Mouse (Mus musculus) gastrocnemius, adult 2 months (tissue): ENCODE measurements around the gene Galnt15. TPM values are rescaled to one million over a fixed set of nuclear protein-coding genes. Genes with fewer than 3 reads are reported as not detected.

Experiments
- DNase-seq: peaks from one replicate; pipeline ENCODE4 v3.0.0; 2022
- H3K27ac ChIP-seq: fragments of 200-600 bp; 2 replicates; pipeline ENCODE4 v1.8.1; 2022; ENCODE audit warnings: mild to moderate bottlenecking
- H3K4me3 ChIP-seq: fragments of 200-600 bp; 2 replicates; pipeline ENCODE4 v1.8.1; 2022; ENCODE audit warnings: mild to moderate bottlenecking, moderate library complexity
- CTCF ChIP-seq: fragments of 200-600 bp; IDR thresholded peaks from 2 replicates; pipeline ENCODE4 v1.8.1; 2022; ENCODE audit warnings: antibody characterized with exemption, mild to moderate bottlenecking, moderate library complexity
- intact Hi-C: fragments of 180-260 bp; cut with DNase I; formaldehyde crosslinking; loops from one replicate; pipeline ENCODE4 v1.15.1; 2025
- total RNA-seq, 2 experiments: library from RNA; stranded (reverse); gene quantifications; 2 replicates each; pipeline ENCODE4 v1.2.3; 2021

Gene Galnt15
- total RNA-seq, 2 experiments from 2014 or later, result 3.8 to 10.4 TPM

GRCm38 (mm10) chr14:32050171-32050570, 21.4 kb downstream of the Galnt15 start:
- intact Hi-C loops, result no loop called here

GRCm38 (mm10) chr14:32053895-32054294, 25.1 kb downstream of the Galnt15 start:
- DNase-seq, result no peak
- Histone ChIP-seq H3K27ac (no peak overlapping the region), H3K4me3 (no peak overlapping the region)
- TF ChIP-seq CTCF, result no peak
- intact Hi-C loops, result no loop called here

More at GRCm38 (mm10) chr14:32050171-32050570, 21.4 kb downstream of the Galnt15 start:
- TF ChIP-seq CTCF, result no peak
- no peak overlapping the region for H3K4me3 ChIP-seq
- no peak for DNase-seq
- H3K27ac ChIP-seq, result no peak overlapping the region

GRCm38 (mm10) chr14:32054788-32055187, 26.0 kb downstream of the Galnt15 start:
- intact Hi-C loops, result no loop called here
- DNase-seq, result no peak
- H3K27ac ChIP-seq, result no peak overlapping the region
- TF ChIP-seq CTCF, result no peak
- no peak overlapping the region for H3K4me3 ChIP-seq

DNA sequence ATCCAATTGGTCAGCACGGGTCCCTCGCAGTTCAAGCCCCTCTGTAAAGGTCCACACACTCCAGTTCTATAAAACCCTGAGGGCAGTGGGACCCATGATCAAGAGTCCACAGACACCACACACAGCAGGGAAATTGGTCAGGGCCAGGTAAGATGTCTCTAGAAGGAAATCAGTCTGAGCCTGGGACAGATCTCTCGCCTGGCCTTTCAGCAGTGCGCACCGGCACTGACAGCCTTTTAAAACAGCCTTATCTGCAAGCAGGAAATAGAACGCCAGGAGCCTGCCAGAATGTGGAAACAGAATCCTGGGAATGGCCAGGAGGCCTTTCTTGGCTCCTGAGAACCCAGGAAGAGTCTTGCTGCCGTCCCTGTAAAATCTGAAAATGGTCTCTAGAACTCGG, 27.0 kb downstream of the Galnt15 start:
- TF ChIP-seq CTCF, result no peak
- intact Hi-C loops, result no loop called here
- peak overlapping the region; percentile 12; the same call in 1 of the 2 replicates for H3K27ac ChIP-seq
- H3K4me3 ChIP-seq, result no peak overlapping the region
- no peak for DNase-seq

GRCm38 (mm10) chr14:32056675-32057074, 27.9 kb downstream of the Galnt15 start:
- no peak overlapping the region for H3K27ac ChIP-seq
- DNase-seq, result peak; percentile 40
- no peak overlapping the region for H3K4me3 ChIP-seq
- intact Hi-C loops, result no loop called here
- peak; percentile 63 for TF ChIP-seq CTCF

DNA sequence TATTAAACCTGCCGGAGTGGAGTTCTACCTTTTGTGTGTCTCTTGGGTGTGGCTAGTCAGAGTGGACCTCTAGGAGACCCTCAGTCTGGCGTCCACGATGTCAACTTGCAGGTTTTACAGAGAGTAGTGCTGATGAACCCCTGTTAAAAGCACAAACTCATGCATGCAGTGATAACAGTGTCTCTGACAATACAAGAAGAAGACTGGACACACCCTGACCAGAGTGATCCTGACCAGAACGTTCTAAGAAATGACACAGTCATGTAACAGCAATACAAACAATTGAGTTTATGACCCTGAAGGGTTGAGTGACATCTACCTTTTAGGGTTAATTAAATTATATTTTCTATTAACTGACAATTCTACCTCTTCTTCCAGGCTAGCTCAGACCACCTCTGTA, 28.9 kb downstream of the Galnt15 start:
- no peak for DNase-seq
- no peak overlapping the region for H3K27ac ChIP-seq
- TF ChIP-seq CTCF, result no peak
- intact Hi-C loops, result no loop called here
- no peak overlapping the region for H3K4me3 ChIP-seq

DNA sequence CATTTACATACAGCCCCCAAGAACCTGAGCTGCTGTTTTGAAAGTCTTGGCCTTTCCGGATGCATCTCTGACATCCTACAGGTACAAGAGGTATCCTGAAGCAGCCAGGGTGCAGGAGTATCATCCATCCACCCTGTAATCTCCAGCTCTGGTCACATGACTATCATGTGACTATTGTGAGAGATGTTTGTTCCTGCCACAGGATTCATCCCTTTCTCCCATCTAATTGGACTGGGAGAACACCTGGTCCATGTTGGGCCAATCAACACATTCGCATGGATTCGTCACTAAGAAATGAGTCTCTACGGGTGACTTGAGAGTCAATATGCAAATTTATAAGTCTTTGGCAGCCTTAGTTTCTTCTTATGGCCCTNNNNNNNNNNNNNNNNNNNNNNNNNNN, 32.6 kb downstream of the Galnt15 start:
- no peak for DNase-seq
- no peak for TF ChIP-seq CTCF
- intact Hi-C loops, result no loop called here
- Histone ChIP-seq H3K4me3 (no peak overlapping the region), H3K27ac (no peak overlapping the region)

DNA sequence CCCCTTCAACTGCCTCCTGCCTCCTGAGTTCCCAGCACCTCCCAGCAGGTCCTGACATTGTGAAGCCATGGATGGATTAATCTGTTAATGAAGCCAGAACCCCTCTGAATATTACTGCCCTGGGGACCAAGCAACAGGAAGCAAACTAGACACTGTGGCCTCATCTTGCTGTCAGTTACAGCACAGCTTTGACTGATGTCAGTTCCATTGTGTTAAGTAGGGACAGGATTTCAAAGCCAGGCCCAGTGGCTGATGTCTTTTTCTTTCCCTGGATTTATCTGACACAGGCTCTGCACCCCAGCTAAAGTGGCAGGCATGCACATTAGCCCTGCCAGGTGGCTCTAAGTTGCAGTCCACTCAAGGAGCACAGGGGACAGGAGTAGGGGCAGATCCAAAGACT, 44.0 kb downstream of the Galnt15 start:
- no peak overlapping the region for H3K4me3 ChIP-seq
- no peak for TF ChIP-seq CTCF
- intact Hi-C loops, result no loop called here
- peak overlapping the region; percentile 89 for H3K27ac ChIP-seq
- no peak for DNase-seq

- peak overlapping the region; percentile 89 for H3K27ac ChIP-seq
- H3K4me3 ChIP-seq, result no peak overlapping the region
- intact Hi-C loops, result no loop called here
- DNase-seq, result peak; percentile 67
- no peak for TF ChIP-seq CTCF
Measured at GRCm38 (mm10) chr14:32073211-32073685, 44.5 kb downstream of the Galnt15 start.

DNA sequence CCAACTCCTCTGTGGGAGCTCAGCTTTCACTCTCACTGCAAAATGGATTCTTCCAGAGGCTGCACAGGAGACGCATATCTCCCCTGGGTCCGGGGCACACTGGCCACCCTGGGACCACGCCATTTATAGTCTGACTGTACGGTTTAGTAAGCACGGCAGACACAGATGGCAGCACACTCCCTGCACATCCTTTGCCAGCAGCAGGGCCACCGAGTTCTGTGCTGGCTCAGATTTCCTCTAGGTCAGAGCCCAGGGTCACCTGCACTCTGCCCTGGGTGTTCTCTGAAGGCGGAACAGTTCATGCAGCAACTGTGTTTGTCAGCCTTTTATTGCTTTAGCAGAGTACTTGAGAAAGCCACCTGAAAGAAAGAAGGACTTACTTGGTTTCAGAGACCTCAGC, 45.1 kb downstream of the Galnt15 start:
- H3K4me3 ChIP-seq, result no peak overlapping the region
- no peak for TF ChIP-seq CTCF
- peak; percentile 77 for DNase-seq
- intact Hi-C loops, result no loop called here
- peak overlapping the region; percentile 89 for H3K27ac ChIP-seq

- TF ChIP-seq CTCF, result peak; percentile 98; the same call in 1 of the 2 replicates
- H3K4me3 ChIP-seq, result no peak overlapping the region
- intact Hi-C loops, result loop anchor here (1.0 to 2.0 kb wide), 3 partner anchors 122 to 420 kb away; no protein-coding TSS in a partner anchor
- H3K27ac ChIP-seq, result peak overlapping the region; percentile 0; the same call in 1 of the 2 replicates
- peak; percentile 74 for DNase-seq
Measured at GRCm38 (mm10) chr14:32076896-32077575, 48.2 kb downstream of the Galnt15 start.

GRCm38 (mm10) chr14:32081026-32081425, 52.2 kb downstream of the Galnt15 start:
- Histone ChIP-seq H3K4me3 (no peak overlapping the region), H3K27ac (no peak overlapping the region)
- no peak for DNase-seq
- intact Hi-C loops, result loop anchor here (10.0 kb wide), 1 partner anchor 586 kb away; the partner anchor contains the start of genes Eaf1 and Mettl6
- no peak for TF ChIP-seq CTCF

GRCm38 (mm10) chr14:32082891-32083290, 54.1 kb downstream of the Galnt15 start:
- H3K4me3 ChIP-seq, result no peak overlapping the region
- no peak for DNase-seq
- TF ChIP-seq CTCF, result no peak
- intact Hi-C loops, result loop anchor here (10.0 kb wide), 1 partner anchor 588 kb away; the partner anchor contains the start of genes Eaf1 and Mettl6
- H3K27ac ChIP-seq, result no peak overlapping the region
